Mouse (Mus musculus): ENCODE data around the gene Hspa4l.

GRCm38 (mm10) chr3:40719022-40719421, 25.3 kb upstream of the Hspa4l start:
- no peak for TF ChIP-seq CTCF (conservative IDR thresholded peaks at IDR 0.05; ENCODE audit: insufficient read depth, insufficient read length, low read depth, low read length)
- TF ChIP-seq POLR2A (IDR thresholded peaks at IDR 0.05; ENCODE audit: low read depth, low read length): no peak
